Mouse (Mus musculus) stomach, postnatal 0 days (tissue): ENCODE data around the gene Camkmt.

Experiments
- CTCF ChIP-seq: IDR thresholded peaks from 2 replicates; pipeline ENCODE4 v1.5.1; 2016; ENCODE audit warnings: antibody characterized with exemption, low read depth, mild to moderate bottlenecking, moderate library complexity
- EP300 ChIP-seq: optimal IDR thresholded peaks from 2 replicates; pipeline ENCODE3; 2016; ENCODE audit warnings: antibody characterized with exemption

- TF ChIP-seq CTCF: no peak
- TF ChIP-seq EP300: no peak
Measured at GRCm38 (mm10) chr17:85458075-85458474, 367.7 kb downstream of the Camkmt start.
